Mouse (Mus musculus) lung, postnatal 0 days (tissue): Measurements from ENCODE around the gene Rnf144b.

Source experiments
- CTCF ChIP-seq: IDR thresholded peaks from 2 replicates; pipeline ENCODE4 v1.5.1; 2016; ENCODE audit warnings: antibody characterized with exemption, mild to moderate bottlenecking
- EP300 ChIP-seq: IDR thresholded peaks from 2 replicates; pipeline ENCODE4 v1.6.1; 2016; ENCODE audit warnings: antibody characterized with exemption, mild to moderate bottlenecking, control low read depth

DNA sequence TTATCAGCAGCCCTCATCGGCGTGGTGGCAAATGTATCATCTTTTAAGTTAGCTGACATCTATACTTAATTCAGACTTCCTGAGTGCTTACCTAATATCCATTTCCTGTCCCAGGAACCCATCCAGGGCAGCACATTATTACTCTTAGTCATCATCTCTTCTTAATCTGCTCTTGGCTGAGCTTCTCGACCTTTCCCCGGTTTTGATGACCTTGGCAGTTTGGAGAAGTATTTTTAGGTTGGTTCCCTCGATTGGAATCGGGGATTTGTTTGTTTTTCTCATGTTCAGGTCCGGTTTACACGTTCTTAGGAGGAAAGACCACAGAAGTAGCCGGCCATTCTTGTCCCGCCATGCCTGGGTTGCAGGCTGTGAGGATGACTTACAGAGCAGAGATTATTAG, 50.4 kb downstream of the Rnf144b start:
- TF ChIP-seq EP300 (no peak), CTCF (no peak)
